Mouse (Mus musculus) adrenal gland, postnatal 0 days (tissue): ENCODE results near the gene Trank1. TPM values are rescaled to one million over a fixed set of nuclear protein-coding genes. Genes with fewer than 3 reads are reported as not detected.

Experiments used
- polyA plus RNA-seq: library from polyadenylated mRNA; unstranded; fragments of >200 nt; fragmentation: Nextera tagmentation; extraction: Ambion mirVana; gene quantifications from 2 replicates; pipeline ENCODE4 v1.2.1, GENCODE M21; 2015

Trank1 gene
- polyA plus RNA-seq = 4.8 and 10.0 TPM in 2 replicates

GRCm38 (mm10) chr9:111311031-111311842 lies at the start of gene Trank1:
Gene Trank1, plus strand, starts transcription at chr9:111311739.

GRCm38 (mm10) chr9:111271434-111272160 lies 39.9 kb upstream of the Trank1 start, which contains the start of the genes Mlh1 and Epm2aip1:
Gene Mlh1, minus strand, starts transcription at chr9:111271791.
Gene Epm2aip1, plus strand, starts transcription at chr9:111271929.

DNA sequence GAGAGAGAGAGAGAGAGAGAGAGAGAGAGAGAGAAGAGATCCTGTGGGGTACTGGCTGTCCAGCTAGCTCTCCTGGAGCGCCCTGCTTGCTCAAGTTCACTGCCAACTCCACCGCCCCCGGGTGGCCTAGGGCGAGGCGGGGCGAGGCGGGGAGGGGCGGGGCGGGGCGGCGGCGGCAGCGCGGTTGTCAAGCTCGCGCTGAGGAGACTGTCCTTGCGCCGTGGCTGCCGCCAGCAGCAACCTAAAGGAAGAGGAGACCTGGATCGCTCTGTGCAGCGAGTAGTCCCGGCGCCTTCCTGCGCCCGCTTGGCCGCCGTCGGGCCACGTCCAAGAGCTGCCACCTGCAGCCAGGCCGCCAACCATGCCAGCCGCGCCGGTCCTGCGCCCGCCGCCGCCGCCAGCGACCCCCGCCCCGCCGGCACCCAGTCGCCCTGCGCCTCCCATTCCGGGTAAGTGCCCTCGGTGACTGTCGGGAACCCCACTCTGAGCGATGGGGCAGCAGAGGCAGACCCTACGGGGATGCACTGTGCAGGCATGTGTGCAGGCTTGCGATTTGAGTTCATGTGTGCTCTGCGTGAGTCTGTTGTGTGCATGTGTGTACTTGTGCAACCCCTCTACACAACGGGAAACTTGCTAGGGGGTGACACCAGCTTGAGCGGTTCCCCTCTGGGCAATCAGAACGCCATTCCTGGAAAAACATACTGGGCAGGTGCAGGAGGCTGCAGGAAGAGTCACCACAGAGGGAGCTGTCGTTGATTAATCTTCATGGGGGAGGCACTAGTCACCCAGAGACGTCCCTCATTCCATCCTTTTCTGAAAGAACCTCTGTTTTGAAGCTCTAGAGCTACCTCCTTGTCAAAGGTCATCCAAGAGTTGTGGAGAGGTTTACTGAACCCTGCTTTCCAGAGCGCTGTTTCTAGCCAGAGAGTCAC lies 127.6 kb downstream of the Trank1 start, which contains the start of gene Dclk3:
Gene Dclk3 (plus strand): TSS at position 178 of the 932 bp plus-strand sequence.

Other genes with a start within 250 kb of the Trank1 start
- 29.8 and 36.3 TPM in 2 replicates for gene Lrrfip2, start 194.1 kb upstream of the Trank1 start, polyA plus RNA-seq
- 14.2 and 24.3 TPM in 2 replicates for gene Mlh1, start 39.9 kb upstream of the Trank1 start, polyA plus RNA-seq
- 12.1 and 13.4 TPM in 2 replicates for gene Epm2aip1, start 39.8 kb upstream of the Trank1 start, polyA plus RNA-seq
- gene Dclk3, start 127.3 kb downstream of the Trank1 start, polyA plus RNA-seq = 0.44 and 0.57 TPM in 2 replicates